Mouse (Mus musculus) brain, adult 2 months (tissue): ENCODE results near the gene Rassf2.

Source experiments
- DNase-seq: peaks from one replicate; pipeline ENCODE4 v3.0.0; 2011; ENCODE audit warnings: low read depth, low spot score

The Rassf2 gene

DNA sequence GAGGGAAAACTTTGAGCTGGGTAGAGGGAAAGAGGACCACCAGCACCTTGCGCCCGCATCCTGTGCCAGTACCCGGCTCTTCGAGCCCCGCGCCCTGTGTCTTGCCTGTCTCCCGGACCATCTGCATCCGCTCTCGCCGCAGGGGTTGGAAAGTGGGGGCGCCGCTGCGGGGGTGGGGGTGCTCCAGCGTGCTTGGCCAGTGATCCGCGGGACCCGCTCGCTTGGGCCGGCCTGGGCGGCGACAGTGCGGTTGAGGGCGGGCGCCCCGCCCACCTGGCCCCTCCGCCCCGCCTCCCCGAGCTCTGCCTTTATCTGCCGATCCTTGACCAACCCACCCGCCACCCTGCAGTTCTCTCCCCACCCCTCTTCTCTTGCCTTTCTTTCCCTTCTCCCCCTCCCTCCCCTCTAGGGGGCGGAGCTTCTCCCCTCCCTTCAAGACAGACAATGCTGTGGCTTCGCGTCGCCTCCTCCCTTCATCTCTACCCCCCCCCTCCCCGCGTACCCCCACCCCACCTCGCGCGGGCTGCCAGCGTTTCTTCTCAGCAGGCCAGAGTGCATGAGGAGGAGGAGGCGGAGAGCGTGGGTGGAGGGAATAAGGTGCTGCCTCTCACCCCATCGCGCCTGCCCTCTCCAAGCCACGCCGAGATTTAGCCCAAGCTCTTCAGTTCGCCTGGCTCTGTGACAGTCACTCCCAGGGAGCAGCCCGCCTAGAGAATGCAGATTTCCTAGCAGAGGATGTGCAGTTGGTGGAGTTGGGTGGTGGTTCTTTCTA, at the start of gene Rassf2:
TSS of gene Rassf2 (minus strand) at position 613 of the 772 bp plus-strand sequence.
- peak; percentile 95 for DNase-seq

DNA sequence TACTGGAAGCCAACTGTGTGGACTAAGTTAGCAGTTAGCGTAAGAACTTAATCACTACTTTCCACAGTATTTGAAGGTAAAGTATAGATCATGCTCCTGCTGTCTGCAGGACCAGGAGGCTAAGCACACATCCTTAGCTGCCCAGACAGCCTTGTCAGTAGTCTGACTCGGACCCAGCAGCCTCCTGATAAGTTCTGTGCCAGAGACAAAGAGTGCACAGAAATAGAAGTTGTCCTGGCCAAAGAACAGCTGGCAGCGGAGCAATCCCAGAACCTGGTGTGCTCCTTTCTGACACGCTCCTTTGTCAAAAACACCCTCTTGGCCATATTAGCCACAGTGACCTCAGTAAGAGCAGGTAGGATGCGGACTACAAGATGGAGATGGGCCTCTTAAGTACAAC, 49.1 kb upstream of the Rassf2 start:
- DNase-seq, result no peak

DNA sequence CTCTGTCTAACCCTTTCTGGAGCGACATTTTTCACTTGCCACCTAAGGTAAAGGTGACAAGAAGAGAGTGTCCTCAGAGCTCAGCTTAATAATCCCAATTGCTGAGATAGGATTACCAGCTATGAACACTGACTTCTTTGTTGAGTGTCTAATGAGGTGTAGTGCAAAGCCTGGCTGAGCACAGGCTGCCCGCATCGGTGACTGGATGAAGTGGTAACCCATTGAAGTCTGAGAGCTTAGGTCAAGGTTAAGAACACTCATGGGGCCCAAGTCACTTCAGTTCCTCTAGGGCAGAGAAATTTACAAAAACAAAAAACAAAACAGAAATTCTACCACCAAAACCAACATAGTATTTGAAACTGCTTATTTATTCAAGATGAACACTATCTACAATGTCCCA, 43.0 kb upstream of the Rassf2 start:
- DNase-seq, result no peak

DNA sequence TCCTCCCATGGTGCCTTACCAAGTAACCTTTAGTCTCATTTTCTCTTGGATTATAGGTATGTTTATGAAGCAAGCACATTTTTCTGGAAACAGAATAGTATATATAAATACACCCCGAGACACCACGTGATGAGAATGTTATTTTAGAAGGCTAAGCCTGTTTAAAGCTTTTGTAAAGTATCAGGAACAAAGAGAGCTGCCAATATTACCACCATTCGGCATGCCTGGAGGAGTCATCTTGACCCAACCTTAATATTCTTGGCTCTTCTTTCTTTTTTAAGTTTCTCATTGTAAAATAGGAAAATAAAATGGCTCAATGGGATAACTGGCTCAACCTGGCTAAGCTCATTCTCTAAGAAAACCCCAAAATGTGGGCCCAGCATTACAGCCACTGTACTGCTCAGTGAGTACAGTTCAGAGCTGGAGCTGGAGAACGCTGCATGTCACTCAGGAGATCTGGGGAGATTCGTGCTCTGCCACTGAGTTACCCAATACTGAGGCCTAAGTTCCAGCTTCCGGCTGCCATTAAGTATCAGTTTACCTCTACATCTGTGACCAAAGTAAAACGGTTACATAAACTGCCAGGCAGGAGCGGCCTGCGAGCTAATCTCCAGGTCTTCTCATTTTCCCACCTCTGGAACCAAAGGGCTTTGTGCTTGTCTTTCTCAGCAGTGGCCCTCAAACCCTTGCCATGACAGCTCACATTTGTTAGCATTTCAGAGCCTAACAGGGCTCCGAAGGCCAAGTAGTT, 40.1 kb upstream of the Rassf2 start:
- DNase-seq, result no peak

DNA sequence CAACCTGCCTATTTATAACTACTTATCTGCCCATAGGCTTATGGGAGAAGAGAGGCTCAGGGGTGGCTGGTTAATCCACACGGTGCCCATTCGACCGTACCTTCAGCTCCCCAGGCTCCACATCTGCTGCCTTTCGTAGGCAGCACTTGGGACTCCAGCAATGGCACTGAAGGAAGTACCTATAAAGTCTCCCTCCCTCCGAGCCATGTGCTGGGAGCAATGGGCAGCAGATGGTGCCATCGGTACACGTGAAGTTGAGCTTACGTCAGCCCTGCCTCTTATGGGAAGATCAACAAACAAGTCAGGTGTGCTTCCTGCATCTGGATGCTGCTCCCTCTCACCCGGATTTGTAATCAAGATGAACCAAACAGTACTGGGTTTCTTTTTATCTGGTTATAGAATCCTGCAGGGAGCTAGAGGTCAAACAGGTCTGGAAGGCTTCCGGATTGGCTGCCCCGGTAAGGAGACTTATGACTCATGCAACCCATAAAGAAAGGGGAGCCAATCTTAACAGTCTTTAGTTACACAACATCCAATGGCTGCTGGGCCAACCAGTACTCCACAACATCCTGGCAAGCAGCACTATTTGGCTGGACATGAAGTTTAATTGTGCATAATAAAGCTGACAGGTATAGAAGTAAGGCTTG, 34.2 kb upstream of the Rassf2 start:
- peak; percentile 80 for DNase-seq

DNA sequence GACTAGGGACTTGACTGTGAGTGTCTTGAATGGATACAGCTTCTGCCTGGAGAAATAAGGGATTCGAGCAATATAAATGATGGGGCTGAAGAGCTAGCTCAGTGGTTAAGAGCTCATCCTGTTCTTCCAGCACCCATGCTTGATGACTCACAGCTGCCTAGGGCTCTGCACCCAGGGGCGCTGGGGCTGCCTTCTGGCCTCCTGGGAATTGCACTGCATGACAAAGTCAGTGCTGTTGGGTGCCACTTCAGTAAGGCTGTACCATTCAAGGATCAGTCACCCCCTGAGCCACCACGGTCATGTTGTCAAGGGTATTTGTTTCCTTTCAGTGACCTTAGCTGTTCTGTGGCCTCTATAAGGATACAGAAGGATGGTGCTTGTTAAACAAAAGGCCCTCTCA, 33.7 kb upstream of the Rassf2 start:
- peak; percentile 54 for DNase-seq

DNA sequence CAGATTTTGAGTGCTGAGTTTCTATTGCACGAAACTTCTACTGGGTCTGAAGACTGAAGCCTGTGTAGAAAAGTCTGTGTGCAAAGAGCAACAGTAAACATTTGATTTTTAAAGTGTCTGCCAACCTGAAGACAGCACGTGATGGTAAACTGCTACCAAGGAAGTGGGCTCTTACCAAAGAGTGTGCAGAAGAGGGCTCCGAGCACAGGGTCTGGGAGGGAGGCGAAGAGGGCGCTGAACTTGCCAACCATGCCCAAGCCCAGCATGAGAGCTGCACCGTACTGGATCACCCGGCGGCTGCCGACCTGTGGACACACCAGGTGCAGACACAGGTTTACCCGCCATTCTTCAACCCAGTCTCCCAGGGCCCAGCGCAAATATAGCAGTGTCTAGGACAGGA, 31.8 kb upstream of the Rassf2 start:
- DNase-seq, result no peak

DNA sequence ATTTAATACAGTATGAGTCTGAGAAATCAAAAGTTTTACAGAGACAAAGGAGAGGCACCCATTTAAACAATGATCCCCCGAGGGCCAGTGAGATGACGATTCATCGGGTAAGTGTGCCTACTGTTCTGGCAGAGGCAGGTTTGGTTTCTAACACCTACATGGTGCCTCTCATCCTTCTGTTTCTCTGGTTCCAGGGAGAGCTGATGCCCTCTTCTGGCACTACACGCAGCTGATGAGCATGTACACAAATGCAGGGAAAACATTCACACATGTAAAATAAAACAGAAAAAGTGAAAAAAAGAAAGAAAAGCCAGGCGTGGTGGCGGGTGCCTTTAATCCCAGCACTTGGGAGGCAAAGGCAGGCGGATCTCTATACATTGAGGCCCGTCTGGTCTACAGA, 29.9 kb upstream of the Rassf2 start:
- peak; percentile 76 for DNase-seq

DNA sequence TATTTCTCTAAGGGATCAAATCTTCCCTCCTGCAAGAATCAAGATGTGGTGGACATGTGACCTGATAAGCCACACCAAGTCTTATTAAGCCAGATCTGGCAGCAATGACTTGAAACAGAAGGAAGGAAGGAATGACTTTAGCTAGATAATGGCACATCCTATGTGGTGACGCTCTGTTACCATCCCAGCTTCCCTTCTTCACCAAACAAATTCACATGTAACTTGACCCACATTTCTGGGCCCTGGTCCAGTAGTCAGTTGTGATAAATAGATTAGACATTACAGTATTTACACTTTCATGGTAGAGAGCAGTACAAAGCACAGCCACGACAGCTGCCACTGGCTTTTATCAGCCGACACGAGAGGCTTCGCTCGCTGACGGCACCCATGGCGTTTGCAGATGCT, 25.3 kb upstream of the Rassf2 start:
- no peak for DNase-seq

DNA sequence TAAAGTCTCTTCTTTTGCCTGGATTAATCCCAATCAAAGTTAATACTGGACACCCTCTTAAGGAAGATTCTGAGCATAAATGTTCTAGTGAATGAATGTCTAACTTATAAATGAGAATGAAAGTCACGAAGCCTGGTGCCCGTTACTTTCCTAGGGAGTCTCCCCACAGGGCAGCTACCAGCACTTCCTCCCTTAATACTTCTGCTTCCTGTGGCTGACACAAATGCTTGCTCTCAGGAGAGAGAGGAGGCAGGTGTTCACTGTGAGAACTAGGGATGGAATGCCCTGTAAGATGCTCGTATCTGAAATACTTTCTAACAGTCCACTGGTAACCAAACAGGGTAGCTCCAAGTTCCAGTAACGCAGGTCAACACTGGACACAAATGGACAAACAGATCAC, 23.8 kb upstream of the Rassf2 start:
- no peak for DNase-seq

DNA sequence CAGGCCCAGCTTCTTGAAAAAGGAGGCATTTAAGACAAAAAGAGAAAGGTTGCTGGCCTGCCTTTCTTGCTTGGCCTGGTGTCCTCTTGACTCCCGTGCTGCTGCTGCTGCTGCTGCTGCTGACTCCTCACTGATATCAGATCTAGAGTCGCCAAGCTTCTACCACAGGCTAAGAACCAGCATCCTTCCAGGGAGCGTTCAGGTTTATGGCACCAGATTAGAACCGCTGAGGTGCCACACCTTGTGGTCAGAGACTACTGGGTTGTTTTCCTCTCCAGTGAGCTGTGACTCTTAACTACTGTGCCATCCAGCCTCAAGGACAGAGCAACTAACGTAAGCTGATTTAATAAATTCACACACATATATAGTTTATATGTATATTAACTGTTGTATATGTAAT, 21.7 kb upstream of the Rassf2 start:
- DNase-seq, result no peak

DNA sequence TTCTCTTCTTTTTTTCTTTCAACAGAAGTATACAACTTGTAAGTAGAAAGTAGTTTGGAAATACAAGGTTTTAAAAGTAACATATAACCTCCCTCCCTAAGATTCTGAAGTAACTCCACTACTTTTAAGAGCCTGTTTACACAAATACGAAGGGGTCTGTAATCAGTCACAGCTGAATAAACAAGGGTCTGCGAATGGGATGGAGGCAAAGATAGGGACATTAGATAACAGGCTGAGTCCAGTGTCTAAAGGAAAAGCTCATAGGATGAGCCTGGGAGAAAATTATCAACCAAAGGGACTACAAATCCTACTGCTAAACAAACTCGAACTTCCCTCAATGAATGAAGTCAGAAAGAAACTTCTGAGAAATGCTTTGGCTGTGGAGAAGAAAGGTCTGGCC, 19.9 kb upstream of the Rassf2 start:
- no peak for DNase-seq

DNA sequence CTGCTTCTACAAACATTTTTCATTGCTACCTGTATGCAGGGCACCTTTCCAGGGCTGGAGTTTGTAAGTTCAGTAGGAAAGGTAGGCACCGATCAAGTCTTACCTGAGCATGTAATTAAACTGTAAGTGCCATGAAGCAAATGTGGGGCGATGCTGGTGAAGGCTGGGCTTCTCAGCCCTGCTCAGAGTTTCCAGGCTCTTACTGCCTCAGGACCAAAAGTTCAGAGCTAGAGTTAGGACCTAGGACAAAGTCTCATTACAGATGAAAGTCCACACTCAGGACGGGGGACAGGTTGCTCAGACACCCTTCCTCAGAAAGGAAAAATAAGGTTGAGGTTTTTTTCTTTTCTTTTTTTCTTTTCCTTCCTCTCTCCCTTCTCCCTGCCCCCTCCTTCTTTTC, 19.4 kb upstream of the Rassf2 start:
- DNase-seq, result no peak

DNA sequence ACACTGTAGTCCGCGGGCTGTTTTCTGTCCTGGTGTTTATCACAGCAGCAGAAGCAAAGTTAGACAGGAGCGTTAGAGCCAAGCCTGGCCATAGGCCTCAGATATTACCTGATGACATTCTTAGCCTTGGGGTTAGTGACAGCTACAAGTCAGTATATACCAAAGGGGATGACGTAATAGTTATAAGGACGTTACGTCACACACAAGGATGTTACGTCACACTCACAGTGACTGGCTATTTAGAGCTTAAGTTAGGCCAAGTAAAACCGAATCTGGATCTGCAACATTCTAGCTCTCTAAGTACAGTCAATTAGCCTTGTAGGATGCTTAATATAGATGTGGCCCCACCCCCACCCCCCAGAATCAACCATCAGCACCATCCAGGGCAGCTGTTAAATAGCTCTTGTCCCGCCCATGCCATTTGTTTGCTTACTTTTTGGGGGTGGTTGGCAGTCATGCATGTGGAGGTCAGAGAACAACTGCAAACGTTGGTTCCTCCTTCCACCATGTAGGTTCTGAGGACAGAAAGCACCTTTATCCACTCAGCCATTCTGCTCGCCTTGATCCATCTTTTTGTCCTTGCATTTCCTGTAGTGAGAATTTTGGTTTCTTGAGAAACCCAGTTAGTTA, 18.2 kb upstream of the Rassf2 start:
- no peak for DNase-seq

DNA sequence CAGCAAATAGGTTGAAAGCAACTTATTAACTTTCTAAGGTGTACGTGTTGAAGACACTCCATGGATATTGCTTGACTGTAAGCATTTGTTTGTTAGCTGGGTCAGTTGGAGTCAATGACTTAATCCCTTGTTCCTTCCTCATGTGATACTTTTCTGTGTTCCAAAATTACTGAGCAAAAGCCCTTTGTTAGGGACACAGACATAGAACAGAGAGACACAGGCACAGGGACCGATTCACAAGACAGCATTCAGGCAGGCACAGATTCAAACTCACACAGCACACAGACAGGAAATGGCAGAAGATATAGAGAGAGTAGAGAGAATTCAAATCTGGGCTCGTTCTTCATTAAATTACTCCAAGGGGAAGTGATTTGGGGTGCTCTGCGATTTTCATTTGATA, 17.3 kb upstream of the Rassf2 start:
- peak; percentile 89 for DNase-seq

DNA sequence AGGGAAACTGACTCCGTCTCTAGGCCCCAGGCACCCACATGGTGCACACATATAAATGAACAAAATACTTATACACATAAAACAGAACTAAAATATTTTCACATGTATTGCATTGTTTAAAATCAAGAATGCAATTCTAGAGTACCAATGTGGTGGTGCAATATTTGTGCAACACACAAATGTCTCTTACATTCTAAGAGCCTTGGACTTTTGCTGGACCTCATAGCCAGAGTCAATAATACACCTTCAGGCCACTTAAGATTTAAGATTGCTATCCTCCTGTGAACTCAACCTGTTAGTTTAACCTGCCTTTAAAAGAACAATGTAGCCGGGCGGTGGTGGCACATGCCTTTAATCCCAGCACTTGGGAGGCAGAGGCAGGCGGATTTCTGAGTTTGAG, 16.6 kb upstream of the Rassf2 start:
- DNase-seq, result no peak

DNA sequence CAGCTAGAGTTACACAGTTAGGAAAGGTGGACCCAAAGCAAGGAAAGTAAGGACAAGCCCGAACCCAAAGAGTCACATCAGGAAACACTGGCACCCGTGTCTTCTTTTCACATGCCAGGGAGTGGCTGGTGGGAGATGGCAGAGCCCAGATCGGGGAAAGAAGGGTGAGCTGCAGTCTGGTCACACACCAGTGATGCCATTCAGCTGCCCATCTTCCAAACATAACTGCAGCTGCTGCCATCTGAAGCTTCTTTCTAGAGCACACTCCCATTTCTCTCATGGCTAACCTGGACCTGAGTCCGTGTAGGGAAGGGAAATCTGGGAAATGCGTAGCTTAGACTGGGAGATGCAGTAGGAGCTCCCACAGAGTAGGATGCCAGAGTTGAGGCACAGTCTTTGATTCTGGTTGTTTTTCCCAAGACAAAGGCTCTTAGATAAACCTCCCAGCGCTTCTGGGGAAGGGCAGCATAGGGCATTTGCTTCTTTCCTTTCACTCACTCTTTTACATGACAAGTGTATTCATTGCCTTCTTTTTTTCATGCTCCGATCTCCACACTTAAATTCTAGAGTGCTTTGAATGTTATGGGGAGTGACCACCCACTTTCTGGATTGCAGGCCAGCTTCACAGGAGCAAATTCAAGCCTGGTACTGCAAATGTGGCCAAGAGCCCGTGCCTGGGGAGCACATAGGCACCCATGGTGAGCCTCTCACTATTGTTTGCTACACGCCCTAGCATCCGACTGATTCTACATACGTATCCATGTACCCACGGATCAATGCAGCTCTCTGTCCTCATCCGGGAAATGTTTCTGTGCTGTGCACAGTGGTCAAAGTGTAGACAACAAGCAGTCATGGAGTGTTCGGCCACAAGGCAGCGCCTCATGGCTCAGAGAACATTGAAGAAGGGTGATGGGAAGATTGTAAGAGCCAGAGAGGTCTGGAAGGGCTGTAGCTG, 14.5 kb upstream of the Rassf2 start:
- DNase-seq, result peak; percentile 71

DNA sequence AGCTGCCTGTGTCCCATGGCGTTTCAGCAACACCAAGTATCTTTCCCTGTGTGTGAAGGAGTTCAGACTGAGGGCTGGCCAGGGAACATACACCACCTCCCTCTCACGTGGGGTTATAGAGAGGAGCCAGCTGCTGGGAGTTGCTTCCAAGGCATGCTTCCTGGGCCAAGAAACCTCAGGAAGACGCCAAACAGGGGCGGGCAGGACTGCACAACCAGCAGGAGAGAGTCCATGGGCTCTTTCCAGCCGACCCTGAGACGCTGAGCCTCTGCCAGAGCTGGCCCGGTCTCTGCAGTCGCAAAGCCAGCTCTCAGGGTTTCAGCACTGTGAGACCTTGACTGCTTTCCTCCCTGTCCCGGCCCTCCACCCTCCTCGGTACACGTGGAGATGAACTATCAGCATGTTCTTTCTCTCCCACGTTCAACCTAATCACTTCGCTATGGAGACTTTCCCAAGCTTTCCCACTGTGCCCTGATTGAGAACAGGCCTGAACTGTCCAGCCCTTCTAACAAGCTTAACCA, 13.1 kb upstream of the Rassf2 start:
- peak; percentile 68 for DNase-seq

DNA sequence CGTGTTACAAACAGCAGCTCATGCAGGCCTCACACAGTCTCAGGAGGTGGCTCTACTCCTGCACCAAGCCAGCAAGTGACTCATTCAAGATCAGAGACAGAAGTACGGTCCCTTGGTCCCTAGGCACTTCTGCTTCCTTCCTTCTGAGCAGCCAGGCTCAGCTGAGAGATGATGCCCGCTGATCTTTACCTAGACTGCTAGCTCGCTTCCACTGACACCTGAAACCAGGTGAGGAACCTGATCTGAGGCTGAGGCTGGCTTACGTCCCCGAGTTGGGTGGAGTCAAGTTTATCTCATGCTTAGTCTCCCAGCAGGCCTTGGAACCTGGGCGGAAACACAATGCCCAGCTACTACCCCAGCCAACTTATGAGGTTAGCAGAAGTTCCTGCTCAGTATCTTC, 9.8 kb upstream of the Rassf2 start:
- peak; percentile 36 for DNase-seq

DNA sequence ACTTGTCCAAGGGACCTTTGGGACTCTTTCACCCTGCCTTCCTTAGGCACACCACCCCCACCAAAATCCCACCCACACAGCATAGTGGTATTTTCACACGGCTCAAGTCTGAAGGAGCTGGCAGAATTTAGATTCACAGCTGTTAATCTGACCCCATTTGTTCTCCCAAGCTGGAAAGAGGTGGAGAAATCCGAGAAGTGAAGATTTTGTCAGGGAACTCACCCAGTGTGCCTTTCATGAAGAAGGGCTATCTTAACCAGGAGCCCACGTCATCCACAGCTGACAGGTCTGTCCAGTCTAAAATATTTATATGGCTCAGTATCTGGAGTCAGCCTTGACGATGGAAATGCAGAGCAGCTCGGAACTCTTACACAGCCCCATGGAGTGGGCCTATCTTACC, 6.3 kb upstream of the Rassf2 start:
- no peak for DNase-seq

DNA sequence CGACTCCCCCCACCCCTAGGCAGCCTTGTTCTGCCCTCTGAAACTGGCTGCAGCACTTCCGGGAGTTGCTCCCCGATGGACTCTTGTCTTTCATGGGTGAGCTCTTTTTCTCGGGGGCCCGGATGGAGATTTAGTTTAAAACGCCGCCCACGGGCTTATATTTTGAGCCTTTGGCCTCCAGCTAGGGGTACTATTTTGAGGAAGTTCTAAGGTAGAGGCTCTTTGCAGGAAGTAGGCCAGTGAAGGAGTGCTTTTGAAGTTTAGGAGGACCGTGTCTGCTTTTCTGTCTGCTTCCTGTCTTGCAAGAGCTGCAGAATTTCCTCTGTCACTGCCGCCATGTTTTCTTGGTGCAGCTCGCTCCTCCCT, 5.4 kb upstream of the Rassf2 start:
- no peak for DNase-seq
